Mouse (Mus musculus) megakaryocyte, embryonic 14.5 days (primary cell): ENCODE data around the gene Scarb1.

Source experiments
- FLI1 ChIP-seq: IDR thresholded peaks from 2 replicates; pipeline ENCODE4 v1.6.1; 2012; ENCODE audit warnings: low read length, inconsistent platforms, mixed read lengths
- GATA1 ChIP-seq: IDR thresholded peaks from 3 replicates; pipeline ENCODE4 v1.6.1; 2012; ENCODE audit warnings: mixed read lengths, low read length, inconsistent platforms, borderline replicate concordance

GRCm38 (mm10) chr5:125339851-125340531, 903 bp downstream of the Scarb1 start:
- TF ChIP-seq GATA1 (no peak), FLI1 (no peak)
